Mouse (Mus musculus): ENCODE data around the gene Zfp11.

DNA sequence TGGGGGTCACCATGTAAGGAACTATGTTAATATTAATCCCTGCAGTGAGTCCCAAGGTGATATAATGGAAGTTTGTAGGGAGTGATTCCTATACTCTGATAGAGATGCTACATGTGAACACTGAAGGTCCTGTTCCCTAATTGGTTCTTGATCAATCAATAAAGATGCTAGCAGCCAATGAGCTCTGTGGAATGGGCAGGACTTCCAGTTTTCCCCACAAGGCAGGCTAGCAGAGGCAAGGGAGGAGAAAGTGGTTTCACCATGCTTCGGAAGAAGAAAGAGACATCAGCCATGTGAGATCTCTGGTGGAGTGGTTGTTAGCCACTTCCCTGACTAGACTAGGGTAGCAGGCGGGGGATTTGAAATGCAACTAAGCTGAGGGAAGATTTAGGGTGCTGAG lies 30.6 kb upstream of the Zfp11 start:
- no peak for TF ChIP-seq POLR2A (IDR thresholded peaks at IDR 0.05; ENCODE audit: insufficient read length, low read depth)
- TF ChIP-seq MAX (IDR thresholded peaks at IDR 0.05; ENCODE audit: low read depth), result no peak
- no peak for TF ChIP-seq E2F4 (IDR thresholded peaks at IDR 0.05; ENCODE audit: insufficient read depth)
- no peak for TF ChIP-seq TCF12 (IDR thresholded peaks at IDR 0.05; ENCODE audit: insufficient read depth, poor library complexity, severe bottlenecking)
